Mouse (Mus musculus): Measurements from ENCODE around the gene Crabp2. TPM values are rescaled to one million over a fixed set of nuclear protein-coding genes. Genes with fewer than 3 reads are reported as not detected.
A peak's percentile ranks its signal among the peaks of the same experiment; 100 is the strongest.

Crabp2 gene
- total RNA-seq, 2 experiments from 2014 or later = not detected

DNA sequence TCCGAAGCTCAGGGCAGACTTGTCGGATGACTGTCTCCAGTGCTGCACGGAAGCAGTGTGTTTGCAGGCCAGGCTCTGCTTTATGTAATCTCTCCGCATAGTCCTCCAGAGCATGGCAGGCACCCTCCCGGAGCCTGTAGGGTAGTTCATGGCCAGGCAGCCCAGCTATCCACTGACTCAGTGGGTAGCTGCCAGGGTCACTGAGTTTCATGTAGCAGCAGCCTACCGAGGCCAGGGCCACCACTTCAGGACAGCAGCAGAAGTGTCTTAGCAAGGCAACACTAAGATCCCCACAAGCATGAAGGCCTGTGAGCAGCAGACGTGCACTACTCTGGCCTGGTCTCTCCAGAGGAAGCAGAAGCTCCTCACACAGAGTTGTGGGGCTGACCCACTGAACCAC is 23.5 kb upstream of the Crabp2 start:
- ATAC-seq (replicated peaks; ENCODE audit: poor library complexity) = no peak

DNA sequence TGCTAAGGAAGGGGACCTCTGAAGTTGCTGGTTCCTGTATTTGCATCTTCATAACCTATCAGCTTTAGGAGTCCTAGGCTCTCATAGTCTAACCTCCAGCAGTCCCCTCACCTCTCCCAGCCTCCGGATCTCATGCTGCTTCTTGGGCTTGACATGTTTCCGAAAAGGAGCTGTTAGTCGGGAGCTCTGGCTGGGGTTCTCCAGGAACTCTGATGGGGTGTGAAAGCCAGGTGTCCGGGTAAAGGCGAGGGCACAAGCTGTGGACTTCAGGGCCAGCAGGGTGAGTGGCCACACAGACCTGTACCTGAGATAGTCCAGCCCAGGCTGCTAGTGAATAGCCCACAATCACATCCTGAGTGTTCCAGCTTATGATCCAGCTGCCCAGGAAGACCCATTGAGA is 21.0 kb upstream of the Crabp2 start:
- ATAC-seq (replicated peaks; ENCODE audit: poor library complexity) = no peak

- peak; percentile 38 for ATAC-seq (replicated peaks; ENCODE audit: poor library complexity)
Observed at GRCm38 (mm10) chr3:87929341-87930077, 19.0 kb upstream of the Crabp2 start.

DNA sequence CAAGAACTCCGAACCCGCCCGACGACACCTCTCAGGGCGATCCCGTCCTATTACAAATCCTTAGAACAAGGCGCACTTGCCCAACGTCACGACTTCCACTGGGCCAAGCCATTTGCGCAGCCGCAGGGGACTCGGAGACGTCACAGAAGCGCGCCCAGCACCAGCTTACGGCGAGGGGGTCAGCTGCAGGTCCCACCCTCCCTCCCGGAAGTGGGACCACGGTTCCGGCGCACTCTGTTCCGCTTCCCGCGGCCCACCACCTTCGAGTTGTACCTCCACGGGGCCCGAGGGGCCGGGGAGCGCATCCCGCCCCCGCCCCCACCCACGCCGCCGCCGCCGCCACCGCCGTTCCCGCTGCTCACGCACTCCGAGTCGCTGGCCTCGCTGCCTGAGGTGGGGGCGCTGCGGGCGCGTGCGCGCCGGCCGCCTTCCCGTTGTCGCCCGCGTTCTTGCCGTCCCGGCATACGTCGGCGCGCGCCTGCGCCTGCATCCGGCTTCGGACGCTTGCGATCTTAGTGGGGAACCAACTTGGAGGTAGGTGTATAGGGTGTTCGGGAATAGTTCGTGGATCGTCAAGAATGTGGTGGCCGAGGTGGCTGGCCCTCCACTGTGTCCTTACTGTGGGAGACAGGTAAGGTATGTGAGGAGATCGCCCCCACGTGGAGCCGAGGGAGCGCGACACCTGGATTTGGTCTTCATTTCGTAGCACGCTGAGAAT is 18.2 kb upstream of the Crabp2 start, which contains the start of the genes Isg20l2 and Rrnad1:
Gene Isg20l2, plus strand, starts transcription at position 237 of the 718 bp plus-strand sequence.
Gene Rrnad1, minus strand, starts transcription at position 640 of the 718 bp plus-strand sequence.
- peak; percentile 94 for ATAC-seq (replicated peaks; ENCODE audit: poor library complexity)

DNA sequence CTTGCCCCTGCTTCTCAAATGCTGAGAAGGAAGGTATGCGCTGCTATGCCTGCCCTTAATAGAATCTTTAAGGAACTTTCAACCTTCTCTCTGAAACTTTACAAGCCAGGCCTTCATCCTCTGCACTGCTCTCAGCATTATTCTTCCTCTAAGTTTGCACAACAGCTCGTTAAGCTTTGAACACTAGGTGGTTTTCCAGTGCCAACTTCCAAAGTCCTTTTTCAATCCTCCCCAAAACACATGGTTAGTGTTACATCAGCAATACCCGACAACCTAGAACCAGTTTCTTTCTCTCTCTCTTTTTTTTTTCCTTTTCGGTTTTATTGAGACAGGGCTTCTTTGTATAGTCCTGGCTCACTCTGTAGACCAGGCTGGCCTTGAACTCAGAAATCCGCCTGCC is 14.4 kb upstream of the Crabp2 start:
- no peak for ATAC-seq (replicated peaks; ENCODE audit: poor library complexity)

DNA sequence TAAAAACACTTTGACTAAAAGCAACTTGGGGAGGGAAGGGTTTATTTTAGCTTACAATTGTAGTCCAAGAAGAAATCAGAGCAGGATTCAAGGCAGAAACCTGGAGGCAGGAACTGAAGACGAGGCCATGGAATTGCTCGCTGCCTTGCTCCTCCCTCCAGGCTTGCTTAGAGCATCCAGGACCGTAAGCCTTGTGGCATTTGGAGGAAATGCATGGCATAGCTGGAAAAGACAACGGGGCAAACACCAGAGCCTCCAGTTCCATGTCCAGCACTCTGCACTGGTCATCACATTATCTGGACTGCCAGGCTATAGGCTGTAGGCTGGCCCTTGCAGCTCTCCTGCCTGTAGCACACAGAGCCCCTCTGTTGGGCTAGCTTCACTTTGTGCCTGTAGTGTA is 14.0 kb upstream of the Crabp2 start:
- no peak for ATAC-seq (replicated peaks; ENCODE audit: poor library complexity)

DNA sequence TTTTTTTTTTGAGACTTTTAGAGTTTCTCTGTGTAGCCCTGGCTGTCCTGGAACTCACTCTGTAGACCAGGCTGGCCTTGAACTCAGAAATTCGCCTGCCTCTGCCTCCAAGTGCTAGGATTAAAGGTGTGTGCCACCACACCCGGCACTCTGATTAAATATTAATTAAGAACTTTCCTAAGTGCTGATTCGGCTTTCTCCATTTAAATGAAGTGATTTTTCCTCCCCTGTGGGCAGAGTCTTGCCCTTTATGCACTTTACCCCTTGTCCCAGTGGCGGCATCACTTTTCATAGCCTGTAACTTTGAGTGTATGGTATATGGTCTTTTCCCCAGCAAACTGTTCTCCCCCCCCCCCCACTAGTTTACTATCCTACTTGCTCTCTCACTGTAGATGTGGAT is 13.3 kb upstream of the Crabp2 start:
- no peak for ATAC-seq (replicated peaks; ENCODE audit: poor library complexity)

DNA sequence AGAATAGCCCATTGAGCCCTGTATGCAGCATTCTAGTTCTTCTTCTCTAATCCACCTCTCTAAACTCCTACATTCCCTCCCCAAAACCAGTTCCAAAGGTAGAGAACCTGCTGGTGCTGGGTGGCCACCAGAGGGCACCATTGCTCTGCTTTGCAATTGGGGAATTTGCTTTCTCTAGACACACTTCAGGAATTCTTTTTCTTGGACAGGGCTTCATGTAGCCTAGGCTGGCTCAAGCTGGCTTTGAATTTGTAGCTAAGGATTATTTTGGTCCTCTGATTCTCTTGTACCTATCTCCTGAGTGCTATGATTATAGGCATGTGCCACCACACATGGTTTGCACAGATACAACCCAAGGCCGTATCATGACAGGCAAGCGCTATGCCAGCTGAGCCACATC is 12.7 kb upstream of the Crabp2 start:
- peak; percentile 85 for ATAC-seq (replicated peaks; ENCODE audit: poor library complexity)

GRCm38 (mm10) chr3:87940611-87941010 is 7.9 kb upstream of the Crabp2 start:
- ATAC-seq (replicated peaks; ENCODE audit: poor library complexity) = no peak

DNA sequence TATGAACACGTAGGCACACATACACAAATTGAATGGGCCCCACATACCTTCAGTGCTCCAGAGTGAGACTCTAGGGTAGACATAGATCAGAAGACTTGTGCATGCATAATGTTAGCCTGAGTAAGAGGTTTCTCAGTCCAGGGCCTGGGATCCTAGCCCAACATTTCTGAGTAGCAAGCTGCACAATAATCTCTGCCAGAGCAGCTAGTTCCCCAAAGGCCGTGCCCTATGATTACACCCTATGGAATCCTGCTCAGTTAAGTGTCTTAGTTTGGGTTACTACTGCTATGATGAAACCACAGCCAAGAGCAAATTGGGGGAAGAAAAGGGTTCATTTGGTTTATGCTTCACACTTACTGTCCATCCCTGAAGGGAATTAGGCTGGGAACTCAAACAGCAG is 6.0 kb upstream of the Crabp2 start:
- no peak for ATAC-seq (replicated peaks; ENCODE audit: poor library complexity)

GRCm38 (mm10) chr3:87943586-87943985 is 4.9 kb upstream of the Crabp2 start:
- no peak for ATAC-seq (replicated peaks; ENCODE audit: poor library complexity)

DNA sequence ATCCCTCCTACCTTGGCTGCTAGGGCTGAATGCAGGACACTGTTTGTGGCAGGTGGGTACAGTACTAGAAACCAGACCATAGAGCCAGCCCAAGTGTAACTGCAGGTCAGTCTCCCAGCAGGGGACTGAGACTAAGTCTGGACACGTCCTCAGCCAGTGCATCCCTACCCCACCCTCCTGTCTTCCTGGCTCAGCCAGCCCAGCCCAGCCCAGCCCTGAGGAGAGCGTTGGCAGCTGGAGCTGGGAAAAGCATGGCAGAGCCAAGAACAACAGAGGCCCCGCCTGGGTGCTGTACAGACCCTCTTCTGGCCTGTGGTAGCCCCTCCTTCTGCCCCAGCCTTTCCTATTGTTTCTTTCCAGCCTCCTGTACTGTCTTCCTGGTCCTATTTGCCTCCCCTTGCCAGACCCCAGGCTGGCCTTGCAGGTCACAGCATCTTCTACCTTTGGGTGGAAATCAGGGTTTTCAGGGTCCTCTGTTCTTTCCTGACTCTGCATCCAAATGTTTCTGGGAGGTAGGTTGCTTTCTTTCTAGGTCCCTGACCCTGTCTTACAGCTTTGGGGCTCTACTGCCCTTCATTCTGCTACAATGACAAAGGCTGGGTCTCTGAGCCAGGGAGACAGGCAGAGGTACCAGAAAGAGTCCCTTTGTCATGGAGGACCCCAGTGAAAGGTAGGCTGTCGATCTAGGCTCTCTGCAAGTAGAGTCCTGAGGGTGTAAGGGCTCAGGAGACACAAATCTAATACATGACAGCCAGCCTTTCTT is 3.4 kb upstream of the Crabp2 start:
- no peak for ATAC-seq (replicated peaks; ENCODE audit: poor library complexity)

- no peak for ATAC-seq (replicated peaks; ENCODE audit: poor library complexity)
Observed at GRCm38 (mm10) chr3:87945781-87946540, 2.5 kb upstream of the Crabp2 start.

- no peak for ATAC-seq (replicated peaks; ENCODE audit: poor library complexity)
Observed at GRCm38 (mm10) chr3:87946541-87946860, 2.0 kb upstream of the Crabp2 start.

- ATAC-seq (replicated peaks; ENCODE audit: poor library complexity) = peak; percentile 26; the same call in 1 of the 2 replicates
Observed at GRCm38 (mm10) chr3:87947056-87947810, 1.2 kb upstream of the Crabp2 start.

DNA sequence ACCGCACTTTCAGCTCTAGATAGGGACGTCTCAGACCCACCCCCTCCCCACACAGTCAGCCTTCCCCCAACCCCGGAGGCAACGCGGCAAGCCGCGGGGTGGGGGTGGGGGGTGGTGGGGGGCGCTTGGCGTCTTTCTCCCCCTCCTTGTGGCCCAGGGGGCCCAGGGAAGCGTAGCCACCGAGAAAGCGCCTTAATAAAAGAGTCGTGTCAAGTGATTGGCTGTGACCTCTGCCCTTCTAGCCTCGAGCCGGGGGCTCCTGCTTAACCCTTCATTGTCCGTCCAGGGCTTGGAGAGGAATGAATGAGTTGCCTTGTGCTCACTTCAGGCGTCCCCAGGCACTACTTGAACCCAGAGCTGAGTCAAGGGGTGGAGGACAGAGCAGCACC is 661 bp upstream of the Crabp2 start:
- no peak for ATAC-seq (replicated peaks; ENCODE audit: poor library complexity)

GRCm38 (mm10) chr3:87949266-87949954 is 944 bp downstream of the Crabp2 start:
- ATAC-seq (replicated peaks; ENCODE audit: poor library complexity) = no peak

- ATAC-seq (replicated peaks; ENCODE audit: poor library complexity) = no peak
Observed at GRCm38 (mm10) chr3:87949955-87950515, 1.6 kb downstream of the Crabp2 start.

DNA sequence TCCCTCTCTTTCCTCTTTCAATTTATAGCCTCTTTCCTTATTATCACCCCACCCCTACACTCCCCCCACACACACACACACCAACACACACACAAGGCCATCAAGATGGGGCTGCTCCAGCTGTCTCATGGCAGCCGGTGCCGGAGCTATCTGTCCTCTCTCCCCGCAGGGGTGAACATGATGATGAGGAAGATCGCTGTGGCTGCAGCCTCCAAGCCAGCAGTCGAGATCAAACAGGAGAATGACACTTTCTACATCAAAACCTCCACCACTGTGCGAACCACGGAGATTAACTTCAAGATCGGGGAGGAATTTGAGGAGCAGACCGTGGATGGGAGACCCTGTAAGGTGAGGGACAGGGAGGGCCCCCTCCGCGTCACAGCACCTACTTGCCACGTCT is 3.5 kb downstream of the Crabp2 start:
- no peak for ATAC-seq (replicated peaks; ENCODE audit: poor library complexity)

Measured in megakaryocyte progenitor cell, adult 5-6 weeks (primary cell).